Mouse (Mus musculus): ENCODE results near the gene Tmem160. TPM values are rescaled to one million over a fixed set of nuclear protein-coding genes. Genes with fewer than 3 reads are reported as not detected.

Tmem160 gene
- polyA plus RNA-seq, 1 experiment: 125 TPM

DNA sequence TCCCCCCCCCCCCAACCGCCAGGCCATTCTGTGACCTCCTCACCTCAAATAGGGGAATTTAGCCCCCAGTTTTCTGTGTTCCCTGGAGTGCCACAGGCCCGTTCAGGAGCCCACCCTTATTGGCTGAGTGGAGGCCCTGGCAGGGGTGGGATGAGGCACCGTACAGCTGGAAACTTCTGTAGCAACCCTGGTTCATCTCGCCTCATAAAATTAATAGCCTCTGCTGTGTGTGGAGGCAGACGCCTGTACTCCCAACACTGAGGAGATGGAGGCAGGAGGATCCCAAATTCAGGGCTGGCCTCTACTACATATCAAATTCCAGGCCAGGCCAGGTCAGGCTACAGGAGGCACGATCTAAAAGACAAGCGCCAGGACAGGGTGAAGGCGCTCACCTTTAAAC lies 21.3 kb downstream of the Tmem160 start:
- 53% methylated on average over 8 of the region's 8 CpGs for WGBS
- Histone ChIP-seq H3K4me1 (ENCODE audit: control insufficient read depth, insufficient read depth, low read length) (no peaks in the 10 kb centered on the region), H3K4me3 (ENCODE audit: insufficient read depth, low read depth, low read length) (no peak overlapping the region), H3K27me3 (replicated peaks; ENCODE audit: control insufficient read depth, insufficient read depth, low read length) (peaks cover 5% of the 10 kb centered on the region), H3K36me3 (ENCODE audit: control insufficient read depth, insufficient read depth, low read length) (no peaks in the 10 kb centered on the region), H3K27ac (ENCODE audit: insufficient read depth, low read depth, low read length) (no peak overlapping the region)
- DNase-seq: no peak
- TF ChIP-seq CTCF (conservative IDR thresholded peaks at IDR 0.05; ENCODE audit: insufficient read depth, insufficient read length, low read depth, low read length): no peak
- no peak for TF ChIP-seq POLR2A (IDR thresholded peaks at IDR 0.05; ENCODE audit: low read depth, low read length)

DNA sequence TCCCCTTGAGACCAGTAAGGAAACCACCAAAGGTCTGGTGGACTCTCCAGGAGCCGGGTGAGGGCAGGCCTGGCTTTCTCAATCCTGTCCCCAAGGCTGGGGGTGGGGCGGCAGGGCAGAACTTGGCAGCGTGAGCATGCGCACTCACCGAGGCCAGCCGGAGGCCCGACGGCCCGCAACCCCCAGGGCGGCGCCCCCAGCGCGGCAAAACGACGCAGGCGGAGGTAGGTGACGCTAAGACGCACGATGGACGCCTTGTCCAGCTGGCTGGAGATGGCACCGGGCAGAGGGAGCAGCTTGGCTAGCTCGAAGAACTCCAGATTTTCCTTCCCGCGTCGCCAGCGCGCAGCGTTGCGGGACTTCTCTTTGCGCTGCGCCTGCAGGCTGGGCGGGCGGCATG lies 21.9 kb downstream of the Tmem160 start:
- 7% methylated on average over 33 of the region's 33 CpGs for WGBS
- Histone ChIP-seq H3K4me3 (ENCODE audit: insufficient read depth, low read depth, low read length) (no peak overlapping the region), H3K36me3 (ENCODE audit: control insufficient read depth, insufficient read depth, low read length) (no peaks in the 10 kb centered on the region), H3K27ac (ENCODE audit: insufficient read depth, low read depth, low read length) (no peak overlapping the region), H3K27me3 (replicated peaks; ENCODE audit: control insufficient read depth, insufficient read depth, low read length) (peaks cover 5% of the 10 kb centered on the region), H3K4me1 (ENCODE audit: control insufficient read depth, insufficient read depth, low read length) (no peaks in the 10 kb centered on the region)
- TF ChIP-seq POLR2A (IDR thresholded peaks at IDR 0.05; ENCODE audit: low read depth, low read length): no peak
- no peak for TF ChIP-seq CTCF (conservative IDR thresholded peaks at IDR 0.05; ENCODE audit: insufficient read depth, insufficient read length, low read depth, low read length)
- DNase-seq: peak; percentile 24

GRCm38 (mm10) chr7:16475321-16475720 lies 22.7 kb downstream of the Tmem160 start:
- H3K36me3 ChIP-seq (ENCODE audit: control insufficient read depth, insufficient read depth, low read length): no peaks in the 10 kb centered on the region
- H3K4me3 ChIP-seq (ENCODE audit: insufficient read depth, low read depth, low read length): no peak overlapping the region
- no peak for DNase-seq
- TF ChIP-seq CTCF (conservative IDR thresholded peaks at IDR 0.05; ENCODE audit: insufficient read depth, insufficient read length, low read depth, low read length): no peak
- no peaks in the 10 kb centered on the region for H3K4me1 ChIP-seq (ENCODE audit: control insufficient read depth, insufficient read depth, low read length)
- H3K27ac ChIP-seq (ENCODE audit: insufficient read depth, low read depth, low read length): no peak overlapping the region
- H3K27me3 ChIP-seq (replicated peaks; ENCODE audit: control insufficient read depth, insufficient read depth, low read length): peaks cover 5% of the 10 kb centered on the region
- WGBS: 3% methylated on average over 23 of the region's 23 CpGs

DNA sequence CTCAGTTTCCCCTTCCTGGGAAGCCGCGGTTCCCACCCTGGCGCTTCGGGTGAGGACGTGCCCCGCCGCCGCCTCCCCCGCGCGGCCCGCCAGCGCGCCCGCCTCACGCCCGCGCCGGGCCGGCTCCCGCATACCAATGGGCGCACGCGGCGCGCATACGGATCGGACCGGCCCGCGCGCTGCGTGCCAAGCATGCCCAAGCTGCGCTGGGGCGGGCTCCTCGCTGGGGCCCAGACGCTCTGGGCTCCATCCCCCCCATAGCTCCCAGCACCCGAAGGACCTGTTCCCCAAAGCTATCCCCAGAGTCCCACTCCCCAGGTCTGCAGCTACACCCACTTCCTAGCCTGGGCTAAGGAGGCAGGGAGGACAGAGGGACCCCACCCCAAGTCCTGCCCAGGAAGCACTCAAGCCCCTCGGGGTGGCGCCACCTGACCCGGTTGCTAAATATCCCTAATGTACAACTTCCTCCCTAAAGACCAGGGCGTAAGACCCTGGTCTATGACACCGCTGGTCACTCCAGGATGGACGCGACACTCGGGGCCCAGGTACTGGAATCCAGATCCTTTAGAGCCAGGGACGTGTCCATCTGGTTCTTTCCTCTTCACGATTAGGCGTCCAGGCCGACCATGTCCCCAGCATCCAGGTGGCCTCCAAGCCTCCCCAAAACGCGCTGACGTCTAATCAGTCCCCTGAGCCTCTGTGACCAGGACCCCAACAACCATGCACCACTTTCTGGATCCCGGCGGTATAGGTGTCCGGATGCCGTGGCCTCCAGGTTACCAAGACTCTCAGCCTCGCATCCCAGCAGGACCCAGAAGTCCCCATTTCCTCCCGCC lies 23.4 kb downstream of the Tmem160 start:
- TF ChIP-seq CTCF (conservative IDR thresholded peaks at IDR 0.05; ENCODE audit: insufficient read depth, insufficient read length, low read depth, low read length) (no peak), POLR2A (IDR thresholded peaks at IDR 0.05; ENCODE audit: low read depth, low read length) (no peak)
- no peak for DNase-seq
- Histone ChIP-seq H3K27me3 (replicated peaks; ENCODE audit: control insufficient read depth, insufficient read depth, low read length) (peaks cover 5% of the 10 kb centered on the region), H3K27ac (ENCODE audit: insufficient read depth, low read depth, low read length) (no peak overlapping the region), H3K4me3 (ENCODE audit: insufficient read depth, low read depth, low read length) (no peak overlapping the region), H3K4me1 (ENCODE audit: control insufficient read depth, insufficient read depth, low read length) (no peaks in the 10 kb centered on the region), H3K36me3 (ENCODE audit: control insufficient read depth, insufficient read depth, low read length) (no peaks in the 10 kb centered on the region)
- WGBS: 2% methylated on average over 59 of the region's 59 CpGs

DNA sequence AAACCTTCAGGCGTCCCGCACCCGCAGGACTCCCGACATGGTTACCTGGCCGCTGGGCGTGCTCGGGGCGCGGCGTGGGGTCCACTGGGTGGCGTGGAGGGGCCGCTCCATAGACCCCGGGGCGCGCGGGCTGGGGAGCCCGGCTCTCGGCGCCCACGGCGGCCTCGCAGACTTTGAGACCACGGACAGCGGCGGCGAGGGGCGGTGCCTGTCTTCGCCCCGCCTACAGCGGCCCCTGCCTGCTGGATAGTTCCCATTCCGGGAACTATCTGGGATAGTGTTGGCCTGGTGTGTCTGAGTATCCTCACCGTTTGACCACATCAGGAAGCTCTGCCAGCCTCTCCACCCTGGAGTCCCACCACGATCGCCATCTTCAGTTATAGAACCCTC lies 24.0 kb downstream of the Tmem160 start:
- H3K4me3 ChIP-seq (ENCODE audit: insufficient read depth, low read depth, low read length): no peak overlapping the region
- H3K27me3 ChIP-seq (replicated peaks; ENCODE audit: control insufficient read depth, insufficient read depth, low read length): peaks cover 5% of the 10 kb centered on the region
- H3K27ac ChIP-seq (ENCODE audit: insufficient read depth, low read depth, low read length): no peak overlapping the region
- 3% methylated on average over 34 of the region's 34 CpGs for WGBS
- H3K4me1 ChIP-seq (ENCODE audit: control insufficient read depth, insufficient read depth, low read length): no peaks in the 10 kb centered on the region
- no peaks in the 10 kb centered on the region for H3K36me3 ChIP-seq (ENCODE audit: control insufficient read depth, insufficient read depth, low read length)
- peak; percentile 17 for DNase-seq
- TF ChIP-seq CTCF (conservative IDR thresholded peaks at IDR 0.05; ENCODE audit: insufficient read depth, insufficient read length, low read depth, low read length): no peak
- no peak for TF ChIP-seq POLR2A (IDR thresholded peaks at IDR 0.05; ENCODE audit: low read depth, low read length)

DNA sequence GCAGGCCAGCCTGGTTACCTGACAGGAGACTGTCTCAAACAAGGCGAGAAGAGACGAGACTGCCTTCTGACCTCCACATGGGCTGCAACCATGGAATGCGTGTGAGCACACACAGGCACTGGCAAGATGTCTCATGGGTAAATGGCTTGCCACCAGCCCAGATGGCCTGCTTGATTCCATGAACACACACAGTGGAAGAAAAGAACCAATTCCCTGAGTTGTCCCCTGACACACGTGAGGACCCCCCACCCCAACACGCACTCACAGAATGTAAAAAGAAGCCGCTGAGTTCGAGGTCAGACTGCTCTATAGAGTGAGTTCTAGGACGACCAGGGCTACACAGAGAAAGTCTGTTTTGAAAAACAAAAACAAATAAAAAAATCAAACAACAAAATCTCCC lies 25.0 kb downstream of the Tmem160 start, which contains the start of gene Npas1:
Gene Npas1, minus strand, starts transcription at position 101 of the 400 bp plus-strand sequence.
- Histone ChIP-seq H3K4me3 (ENCODE audit: insufficient read depth, low read depth, low read length) (no peak within 1 kb of the TSS), H3K27me3 (replicated peaks; ENCODE audit: control insufficient read depth, insufficient read depth, low read length) (peaks cover 5% of the 10 kb centered on the region), H3K36me3 (ENCODE audit: control insufficient read depth, insufficient read depth, low read length) (no peaks in the 10 kb centered on the region), H3K4me1 (ENCODE audit: control insufficient read depth, insufficient read depth, low read length) (no peaks in the 10 kb centered on the region), H3K27ac (ENCODE audit: insufficient read depth, low read depth, low read length) (no peak within 1 kb of the TSS)
- 93% methylated on average over 8 of the region's 8 CpGs for WGBS
- no peak for TF ChIP-seq CTCF (conservative IDR thresholded peaks at IDR 0.05; ENCODE audit: insufficient read depth, insufficient read length, low read depth, low read length)
- TF ChIP-seq POLR2A (IDR thresholded peaks at IDR 0.05; ENCODE audit: low read depth, low read length): no peak
- DNase-seq: no peak

DNA sequence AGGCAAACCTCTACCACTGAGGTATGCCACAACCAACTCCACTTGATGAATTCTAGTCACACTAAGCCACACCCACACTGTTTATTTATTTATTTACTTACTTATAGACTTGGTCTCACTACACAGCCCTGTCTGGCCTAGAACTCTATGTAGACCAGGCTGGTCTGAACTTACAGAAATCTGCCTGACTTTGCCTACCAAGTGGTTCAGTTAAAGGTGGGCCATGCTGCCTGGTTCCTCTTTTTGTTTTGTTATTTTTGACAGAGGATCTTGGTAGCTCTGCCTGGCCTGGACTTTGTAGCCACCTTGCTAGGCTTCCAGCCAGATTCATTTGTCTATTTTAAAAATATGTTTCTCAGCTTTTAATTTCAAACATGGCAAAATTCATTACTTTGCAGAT lies 36.2 kb downstream of the Tmem160 start:
- Histone ChIP-seq H3K27ac (ENCODE audit: insufficient read depth, low read depth, low read length) (no peak overlapping the region), H3K36me3 (ENCODE audit: control insufficient read depth, insufficient read depth, low read length) (no peaks in the 10 kb centered on the region), H3K27me3 (replicated peaks; ENCODE audit: control insufficient read depth, insufficient read depth, low read length) (no peaks in the 10 kb centered on the region), H3K4me1 (ENCODE audit: control insufficient read depth, insufficient read depth, low read length) (no peaks in the 10 kb centered on the region), H3K4me3 (ENCODE audit: insufficient read depth, low read depth, low read length) (no peak overlapping the region)
- TF ChIP-seq CTCF (conservative IDR thresholded peaks at IDR 0.05; ENCODE audit: insufficient read depth, insufficient read length, low read depth, low read length) (no peak), POLR2A (IDR thresholded peaks at IDR 0.05; ENCODE audit: low read depth, low read length) (no peak)
- no peak for DNase-seq
